Mouse (Mus musculus) midbrain, embryonic 14.5 days (tissue): ENCODE results near the gene 1700011L22Rik. TPM values are rescaled to one million over a fixed set of nuclear protein-coding genes. Genes with fewer than 3 reads are reported as not detected.

Source experiments
- ATAC-seq: fragments of 200-750 bp; cut with Nextera tagmentation; 2 replicates; pipeline ENCODE4 v1.8.0; 2017; ENCODE audit warnings: moderate number of reproducible peaks, moderate library complexity; ENCODE audit not compliant: low FRiP score, low TSS enrichment
- DNase-seq: peaks from one replicate; pipeline ENCODE4 v3.0.0-alpha.2; 2015
- H3K27ac ChIP-seq: fragments of 300-500 bp; sonication (generic); replicated peaks from 2 replicates; pipeline ENCODE4 v1.5.1; 2014; ENCODE audit warnings: mild to moderate bottlenecking, low read depth, low read length, moderate library complexity
- H3K27me3 ChIP-seq: fragments of 300-500 bp; sonication (generic); 2 replicates; pipeline ENCODE4 v1.6.1; 2014; ENCODE audit warnings: low read length, control low read depth, mixed read lengths; ENCODE audit not compliant: control insufficient read depth, insufficient read depth
- H3K36me3 ChIP-seq: fragments of 300-500 bp; sonication (generic); 2 replicates; pipeline ENCODE4 v1.6.1; 2014; ENCODE audit warnings: low read length, control low read depth; ENCODE audit not compliant: control insufficient read depth, insufficient read depth
- H3K4me1 ChIP-seq: fragments of 300-500 bp; sonication (generic); 2 replicates; pipeline ENCODE4 v1.6.1; 2014; ENCODE audit warnings: mild to moderate bottlenecking, antibody characterized with exemption, low read length, control low read depth; ENCODE audit not compliant: control insufficient read depth, insufficient read depth
- H3K4me2 ChIP-seq: fragments of 300-500 bp; sonication (generic); 2 replicates; pipeline ENCODE4 v1.6.1; 2014; ENCODE audit warnings: mild to moderate bottlenecking, low read length, moderate library complexity
- H3K4me3 ChIP-seq: fragments of 300-500 bp; sonication (generic); replicated peaks from 2 replicates; pipeline ENCODE4 v1.5.1; 2014; ENCODE audit warnings: low read depth, low read length
- H3K9ac ChIP-seq: fragments of 300-500 bp; sonication (generic); replicated peaks from 2 replicates; pipeline ENCODE4 v1.6.1; 2014; ENCODE audit warnings: mild to moderate bottlenecking, low read length, moderate library complexity
- H3K9me3 ChIP-seq: fragments of 300-500 bp; sonication (generic); 2 replicates; pipeline ENCODE4 v1.6.1; 2016; ENCODE audit warnings: low read length, control low read depth, mixed read lengths; ENCODE audit not compliant: control insufficient read depth
- WGBS: fragments of 180-500 bp; shearing (Covaris S2); extraction: QIAGEN DNeasy Blood & Tissue Kit; methylation state at CpG from one replicate; pipeline ENCODE4 v1.1.7; 2014; 5-methylcytosine and 5-hydroxymethylcytosine counted together
- polyA plus RNA-seq: library from polyadenylated mRNA; unstranded; fragments of >200 nt; fragmentation: Nextera tagmentation; extraction: Ambion mirVana; gene quantifications from 2 replicates; pipeline ENCODE4 v1.2.1, GENCODE M21; 2014

1700011L22Rik gene
- polyA plus RNA-seq, 1 experiment from 2014 or later, result not detected

- Histone ChIP-seq H3K4me3 (no peak overlapping the region), H3K9ac (no peak overlapping the region), H3K27me3 (no peaks in the 10 kb centered on the region), H3K4me2 (no peak overlapping the region), H3K27ac (no peak overlapping the region), H3K36me3 (peaks cover under 1% of the 10 kb centered on the region; the same call in 1 of the 2 replicates), H3K4me1 (peaks cover 5% of the 10 kb centered on the region), H3K9me3 (no peaks in the 10 kb centered on the region)
- no peak for ATAC-seq
- 93% methylated on average over 4 of the region's 4 CpGs for WGBS
- no peak for DNase-seq
Measured at GRCm38 (mm10) chr8:79288250-79288649, 39.9 kb upstream of the 1700011L22Rik start.

DNA sequence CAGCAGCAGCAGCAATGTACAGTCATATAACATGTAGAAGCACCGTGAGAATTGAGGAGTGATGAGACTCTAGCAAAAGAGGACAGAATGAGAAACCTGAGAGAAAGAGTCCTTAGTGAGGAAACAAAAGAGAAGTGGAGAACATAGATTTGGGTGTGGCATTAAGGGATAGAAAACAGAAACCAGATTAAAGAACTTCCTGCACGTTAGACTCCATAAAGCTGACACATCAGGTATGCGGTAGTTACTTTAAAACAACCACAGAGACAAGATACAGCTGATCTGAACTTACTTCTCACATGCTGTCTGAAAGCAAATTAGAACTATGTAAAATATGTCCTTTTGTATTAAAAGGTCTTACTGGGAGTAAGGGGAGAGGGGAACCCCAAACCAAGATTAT, 38.1 kb upstream of the 1700011L22Rik start:
- Histone ChIP-seq H3K4me2 (no peak overlapping the region), H3K27ac (no peak overlapping the region), H3K27me3 (no peaks in the 10 kb centered on the region), H3K9ac (no peak overlapping the region), H3K36me3 (peaks cover 14% of the 10 kb centered on the region), H3K9me3 (no peaks in the 10 kb centered on the region), H3K4me1 (no peaks in the 10 kb centered on the region), H3K4me3 (no peak overlapping the region)
- DNase-seq (no peak), ATAC-seq (no peak)
- 95% methylated on average over 3 of the region's 3 CpGs for WGBS

DNA sequence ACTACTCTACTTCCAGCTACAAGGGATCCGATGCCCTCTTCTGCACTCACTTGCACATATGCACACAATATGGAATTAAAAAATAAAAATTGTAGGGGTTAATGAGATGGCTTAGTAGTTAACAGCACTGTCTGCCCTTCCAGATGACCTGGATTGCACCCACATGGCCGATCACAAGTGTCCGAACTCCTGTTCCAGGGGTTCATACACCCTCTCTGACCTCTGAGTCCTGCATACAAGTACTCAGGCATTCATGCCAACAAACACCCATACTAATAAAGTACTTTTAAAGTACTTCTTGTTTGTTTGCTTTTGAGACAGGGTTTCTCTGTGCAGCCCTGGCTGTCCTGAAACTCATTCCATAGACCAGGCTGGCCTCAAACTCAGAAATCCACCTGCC, 36.3 kb upstream of the 1700011L22Rik start:
- ATAC-seq (no peak), DNase-seq (no peak)
- Histone ChIP-seq H3K36me3 (peaks cover 27% of the 10 kb centered on the region), H3K27me3 (no peaks in the 10 kb centered on the region), H3K4me3 (no peak overlapping the region), H3K9me3 (no peaks in the 10 kb centered on the region), H3K4me2 (no peak overlapping the region), H3K27ac (no peak overlapping the region), H3K9ac (no peak overlapping the region), H3K4me1 (no peaks in the 10 kb centered on the region)
- 94% methylated on average over 3 of the region's 3 CpGs for WGBS

GRCm38 (mm10) chr8:79281376-79281890, 33.1 kb upstream of the 1700011L22Rik start:
- no peak for ATAC-seq
- no peaks in the 10 kb centered on the region for H3K4me1 ChIP-seq
- H3K27me3 ChIP-seq, result no peaks in the 10 kb centered on the region
- H3K9ac ChIP-seq, result no peak overlapping the region
- 96% methylated on average over 6 of the region's 6 CpGs for WGBS
- H3K36me3 ChIP-seq, result peaks cover 42% of the 10 kb centered on the region
- DNase-seq, result no peak
- H3K27ac ChIP-seq, result no peak overlapping the region
- H3K4me2 ChIP-seq, result no peak overlapping the region
- no peak overlapping the region for H3K4me3 ChIP-seq
- no peaks in the 10 kb centered on the region for H3K9me3 ChIP-seq

GRCm38 (mm10) chr8:79277264-79277870, 29.0 kb upstream of the 1700011L22Rik start:
- 94% methylated on average over 8 of the region's 8 CpGs for WGBS
- Histone ChIP-seq H3K4me1 (no peaks in the 10 kb centered on the region), H3K9me3 (no peaks in the 10 kb centered on the region), H3K27me3 (no peaks in the 10 kb centered on the region), H3K27ac (no peak overlapping the region), H3K4me3 (no peak overlapping the region), H3K9ac (no peak overlapping the region), H3K36me3 (peaks cover 66% of the 10 kb centered on the region), H3K4me2 (no peak overlapping the region)
- ATAC-seq, result no peak
- DNase-seq, result no peak

GRCm38 (mm10) chr8:79274940-79275339, 26.6 kb upstream of the 1700011L22Rik start:
- no peak overlapping the region for H3K4me3 ChIP-seq
- H3K27ac ChIP-seq, result no peak overlapping the region

DNA sequence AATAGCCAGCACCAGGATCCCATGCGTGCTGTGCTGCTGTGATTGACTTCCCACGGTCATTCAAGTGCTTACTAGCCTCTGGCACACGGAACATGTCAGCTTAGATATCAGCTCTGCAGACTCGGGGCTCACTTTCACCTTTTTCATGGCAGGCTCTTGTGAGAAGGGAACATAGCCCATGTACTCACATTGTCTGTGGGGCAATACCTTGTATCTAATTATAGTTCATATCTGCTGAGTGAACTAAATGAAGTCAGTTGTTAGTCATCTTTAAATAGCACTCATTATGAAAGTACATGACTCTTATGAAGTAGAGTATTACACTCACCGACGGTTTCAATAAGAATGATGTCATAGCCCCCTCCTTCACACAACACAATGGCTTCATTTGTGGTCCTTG, 25.4 kb upstream of the 1700011L22Rik start:
- 93% methylated on average over 6 of the region's 6 CpGs for WGBS
- no peak overlapping the region for H3K4me2 ChIP-seq
- peaks cover 75% of the 10 kb centered on the region for H3K36me3 ChIP-seq
- no peak overlapping the region for H3K9ac ChIP-seq
- no peaks in the 10 kb centered on the region for H3K4me1 ChIP-seq
- H3K27me3 ChIP-seq, result no peaks in the 10 kb centered on the region
- no peak for ATAC-seq
- H3K27ac ChIP-seq, result no peak overlapping the region
- no peaks in the 10 kb centered on the region for H3K9me3 ChIP-seq
- no peak for DNase-seq
- no peak overlapping the region for H3K4me3 ChIP-seq

More at GRCm38 (mm10) chr8:79274940-79275339, 26.6 kb upstream of the 1700011L22Rik start:
- WGBS, result 93% methylated on average over 10 of the region's 10 CpGs
- no peaks in the 10 kb centered on the region for H3K9me3 ChIP-seq
- ATAC-seq (no peak), DNase-seq (no peak)
- peaks cover 73% of the 10 kb centered on the region for H3K36me3 ChIP-seq
- H3K9ac ChIP-seq, result no peak overlapping the region
- H3K4me2 ChIP-seq, result no peak overlapping the region
- no peaks in the 10 kb centered on the region for H3K27me3 ChIP-seq
- H3K4me1 ChIP-seq, result no peaks in the 10 kb centered on the region

DNA sequence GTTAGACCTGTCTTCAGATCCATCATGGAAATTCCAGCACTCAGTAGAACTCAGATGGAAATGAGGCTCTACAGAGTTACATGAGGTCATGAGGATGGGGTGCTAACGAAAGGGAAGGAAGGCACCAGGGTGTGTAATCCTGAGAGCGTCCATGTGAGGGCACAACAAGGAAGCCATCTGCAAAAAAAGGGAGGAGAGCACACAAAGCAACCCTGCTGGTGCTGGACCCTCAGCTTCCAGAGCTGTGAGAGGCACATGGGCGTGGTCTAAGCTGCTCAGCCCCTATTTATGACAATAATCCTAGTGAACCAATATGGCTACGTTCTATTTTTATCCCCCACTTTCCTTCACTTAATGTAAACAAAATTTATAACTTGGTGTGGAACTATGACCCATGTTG, 24.3 kb upstream of the 1700011L22Rik start:
- Histone ChIP-seq H3K27ac (no peak overlapping the region), H3K9me3 (no peaks in the 10 kb centered on the region), H3K27me3 (no peaks in the 10 kb centered on the region), H3K4me1 (no peaks in the 10 kb centered on the region), H3K4me2 (no peak overlapping the region), H3K36me3 (peaks cover 81% of the 10 kb centered on the region), H3K9ac (no peak overlapping the region), H3K4me3 (no peak overlapping the region)
- DNase-seq (no peak), ATAC-seq (no peak; the same call in 1 of the 2 replicates)
- WGBS, result 83% methylated on average over 4 of the region's 4 CpGs

DNA sequence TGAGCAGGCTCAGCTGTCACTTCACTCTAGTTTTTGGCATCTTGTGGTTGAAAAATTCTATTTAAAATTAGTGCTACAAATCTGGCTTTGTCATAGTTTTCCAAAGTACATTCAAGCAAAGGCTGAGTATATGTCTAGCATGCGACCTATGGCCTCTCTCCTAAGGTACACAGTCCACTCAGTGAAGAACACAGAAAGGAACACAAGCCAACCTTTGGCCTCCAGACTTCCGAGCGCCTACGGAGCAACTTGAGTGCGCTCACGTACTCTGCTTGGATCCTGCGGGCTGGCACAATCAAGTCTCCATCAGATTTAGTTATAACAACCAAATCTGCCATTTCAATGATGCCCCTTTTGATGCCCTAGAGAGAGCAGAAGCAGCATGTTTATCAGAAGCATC, 20.6 kb upstream of the 1700011L22Rik start:
- Histone ChIP-seq H3K4me3 (no peak overlapping the region), H3K9ac (no peak overlapping the region), H3K36me3 (peaks cover 71% of the 10 kb centered on the region), H3K9me3 (no peaks in the 10 kb centered on the region), H3K4me1 (no peaks in the 10 kb centered on the region), H3K27ac (no peak overlapping the region), H3K4me2 (no peak overlapping the region), H3K27me3 (no peaks in the 10 kb centered on the region)
- ATAC-seq, result no peak
- 94% methylated on average over 7 of the region's 7 CpGs for WGBS
- no peak for DNase-seq
